ENCODE assay signal across 9 mouse cellular contexts in genomic region chr7:73398806-73399442, GRCm38 (mm10). TPM values are rescaled to one million over a fixed set of nuclear protein-coding genes. Genes with fewer than 3 reads are reported as not detected.
DNase-seq lines count a peak whose midpoint lies in the region; ATAC-seq and TF ChIP-seq lines count a peak whose summit lies in the region.
"Had no signal": no experiment of that assay in that cellular context is flagged by ENCODE, and none has a peak within 500 bp of the region (broad histone marks: within the 10 kb centered on the region; RNA-seq: fewer than 3 reads in every experiment).

No protein-coding gene starts in this region.

- peak overlapping the region; percentile 65 for H3K4me2 ChIP-seq in heart, embryonic 13.5 days
- H3K4me2 ChIP-seq in embryonic facial prominence, embryonic 12.5 days (replicated peaks), result peak overlapping the region; percentile 47
- peak overlapping the region; percentile 63 for H3K4me2 ChIP-seq in hindbrain, postnatal 0 days (ENCODE audit: low read depth, low read length)
- H3K4me2 ChIP-seq in midbrain, embryonic 16.5 days (ENCODE audit: low read length), result peak overlapping the region; percentile 47

- WGBS in heart, embryonic 13.5 days, result 8% methylated on average over 19 of the region's 19 CpGs
- 13% methylated on average over 19 of the region's 19 CpGs for WGBS in embryonic facial prominence, embryonic 12.5 days
- 15% methylated on average over 19 of the region's 19 CpGs for WGBS in hindbrain, postnatal 0 days
- WGBS in midbrain, embryonic 16.5 days, result 6% methylated on average over 19 of the region's 19 CpGs

- H3K36me3 ChIP-seq in heart, embryonic 13.5 days, result no peaks in the 10 kb centered on the region
- peaks cover 12% of the 10 kb centered on the region; the same call in 1 of the 2 replicates for H3K36me3 ChIP-seq in embryonic facial prominence, embryonic 12.5 days
- H3K36me3 ChIP-seq in hindbrain, postnatal 0 days (ENCODE audit: insufficient read depth, low read length), result no peaks in the 10 kb centered on the region
- no peaks in the 10 kb centered on the region for H3K36me3 ChIP-seq in midbrain, embryonic 16.5 days (ENCODE audit: control insufficient read depth, insufficient read depth, low read length)
- H3K36me3 ChIP-seq: G1E had no signal

- H3K4me3 ChIP-seq in heart, embryonic 13.5 days, result peak overlapping the region; percentile 48
- peak overlapping the region; percentile 17 for H3K4me3 ChIP-seq in embryonic facial prominence, embryonic 12.5 days
- peak overlapping the region; percentile 31 for H3K4me3 ChIP-seq in hindbrain, postnatal 0 days (ENCODE audit: low read length)
- peak overlapping the region; percentile 30 for H3K4me3 ChIP-seq in midbrain, embryonic 16.5 days (ENCODE audit: low read depth, low read length)

- H3K27me3 ChIP-seq in heart, embryonic 13.5 days (replicated peaks), result peaks cover 60% of the 10 kb centered on the region
- H3K27me3 ChIP-seq in embryonic facial prominence, embryonic 12.5 days, result no peaks in the 10 kb centered on the region
- no peaks in the 10 kb centered on the region for H3K27me3 ChIP-seq in hindbrain, postnatal 0 days (ENCODE audit: insufficient read depth, low read length)
- H3K27me3 ChIP-seq in midbrain, embryonic 16.5 days (ENCODE audit: control insufficient read depth, insufficient read depth, low read depth, low read length), result no peaks in the 10 kb centered on the region

- H3K27ac ChIP-seq in heart, embryonic 13.5 days (replicated peaks), result no peak overlapping the region
- peak overlapping the region; percentile 51 for H3K27ac ChIP-seq in embryonic facial prominence, embryonic 12.5 days
- H3K27ac ChIP-seq in hindbrain, postnatal 0 days, result peak overlapping the region; percentile 70
- H3K27ac ChIP-seq in midbrain, embryonic 16.5 days (ENCODE audit: low read length), result peak overlapping the region; percentile 73

- DNase-seq in heart, adult 9 months (ENCODE audit: low spot score in 2 of 2), result no peak
- DNase-seq in hindbrain, postnatal 0 days (ENCODE audit: low spot score), result no peak
- DNase-seq in layer of hippocampus, adult 9-10 months (ENCODE audit: low spot score), result no peak
- no peak for DNase-seq in thymus, postnatal 36 days
- DNase-seq in gastrocnemius, postnatal 25 days, result no peak

- TF ChIP-seq CTCF in hindbrain, postnatal 0 days (IDR thresholded peaks at IDR 0.05; ENCODE audit: low read depth), result no peak

- peaks cover 38% of the 10 kb centered on the region for H3K4me1 ChIP-seq in heart, embryonic 13.5 days
- peaks cover 72% of the 10 kb centered on the region for H3K4me1 ChIP-seq in embryonic facial prominence, embryonic 12.5 days
- H3K4me1 ChIP-seq in hindbrain, postnatal 0 days (ENCODE audit: insufficient read depth, low read length), result peaks cover 18% of the 10 kb centered on the region; the same call in 1 of the 2 replicates
- H3K4me1 ChIP-seq in midbrain, embryonic 16.5 days (ENCODE audit: control insufficient read depth, insufficient read depth, low read length), result peaks cover 43% of the 10 kb centered on the region

- no peaks in the 10 kb centered on the region for H3K9me3 ChIP-seq in heart, embryonic 13.5 days
- H3K9me3 ChIP-seq in embryonic facial prominence, embryonic 12.5 days, result no peaks in the 10 kb centered on the region
- no peaks in the 10 kb centered on the region for H3K9me3 ChIP-seq in hindbrain, postnatal 0 days (ENCODE audit: low read length)
- H3K9me3 ChIP-seq in midbrain, embryonic 16.5 days (replicated peaks; ENCODE audit: control insufficient read depth, low read length, poor library complexity, severe bottlenecking), result no peaks in the 10 kb centered on the region
- H3K9me3 ChIP-seq: G1E had no signal

- H3K9ac ChIP-seq in heart, embryonic 13.5 days, result peak overlapping the region; percentile 15
- peak overlapping the region; percentile 25; the same call in 1 of the 2 replicates for H3K9ac ChIP-seq in embryonic facial prominence, embryonic 12.5 days
- peak overlapping the region; percentile 37; the same call in 1 of the 2 replicates for H3K9ac ChIP-seq in hindbrain, postnatal 0 days (replicated peaks; ENCODE audit: low read length)
- peak overlapping the region; percentile 49 for H3K9ac ChIP-seq in midbrain, embryonic 16.5 days (ENCODE audit: low read depth, low read length)

- no peak for ATAC-seq in heart, embryonic 13.5 days (ENCODE audit: extremely low read depth, insufficient number of reproducible peaks, low FRiP score, low TSS enrichment)
- ATAC-seq in embryonic facial prominence, embryonic 12.5 days (ENCODE audit: insufficient number of reproducible peaks, insufficient read depth, low FRiP score, low TSS enrichment), result no peak
- peak; percentile 28; the same call in 1 of the 2 replicates for ATAC-seq in hindbrain, postnatal 0 days
- ATAC-seq in midbrain, embryonic 16.5 days, result peak; percentile 12

RNA-seq across cellular contexts. Expression of gene Rgma, which starts 23.6 kb away (rescaled TPM):
- polyA plus RNA-seq in heart, embryonic 13.5 days (2015; fragmentation: Nextera tagmentation; extraction: Ambion mirVana), result 2.8 and 3.8 TPM in 2 replicates
- polyA plus RNA-seq in embryonic facial prominence, embryonic 12.5 days (2016; fragmentation: Nextera tagmentation; extraction: Ambion mirVana), result 24.3 and 28.1 TPM in 2 replicates
- 139 and 147 TPM in 2 replicates for total RNA-seq in hindbrain, postnatal 0 days (2014; rRNA removed)
- polyA plus RNA-seq in hindbrain, postnatal 0 days (2015; fragmentation: Nextera tagmentation; extraction: Ambion mirVana), result 33.7 and 36.5 TPM in 2 replicates
- 38.4 and 38.6 TPM in 2 replicates for polyA plus RNA-seq in midbrain, embryonic 16.5 days (2015; fragmentation: Nextera tagmentation; extraction: Ambion mirVana)
- total RNA-seq in gastrocnemius, postnatal 25 days (2021), result 10 to 100 TPM; 39.1 to 54.7 TPM
- polyA plus RNA-seq: G1E had no signal

Comparison
In these comparisons a context has a peak if more than half of its experiments do, and no peak if none do; other contexts are left out.
1. ATAC-seq: peak in hindbrain, postnatal 0 days (single experiment) and midbrain, embryonic 16.5 days (single experiment); none in heart, embryonic 13.5 days (single experiment) and embryonic facial prominence, embryonic 12.5 days (single experiment).
2. Peak in every context shown above with its lines, with median percentiles within 50 percentile points of each other: H3K4me2 ChIP-seq, H3K4me3 ChIP-seq and H3K9ac ChIP-seq.